Comparison of ENCODE assay signal across 8 mouse cellular contexts in the genomic region with DNA sequence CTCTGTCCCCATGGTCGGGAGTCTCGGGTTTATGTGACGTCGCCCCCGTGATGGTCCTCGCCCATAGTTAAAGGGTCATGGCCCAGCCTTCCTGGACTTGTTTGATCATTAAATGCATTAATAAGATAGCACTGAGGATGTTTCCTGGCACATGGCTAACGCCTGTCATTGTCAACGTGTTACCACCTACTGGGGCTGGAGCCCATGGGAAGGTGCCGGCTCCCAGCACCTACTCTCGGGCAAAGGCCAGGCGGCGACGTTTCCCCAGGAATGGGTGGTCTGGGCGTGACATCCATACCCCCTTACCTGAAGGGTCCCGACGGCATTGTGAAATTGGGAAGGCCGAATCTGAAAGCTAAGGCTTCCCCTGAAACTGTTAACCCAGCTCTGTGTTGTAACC. TPM values are rescaled to one million over a fixed set of nuclear protein-coding genes. Genes with fewer than 3 reads are reported as not detected.
DNase-seq lines count a peak whose midpoint lies in the region; ATAC-seq and TF ChIP-seq lines count a peak whose summit lies in the region.

No protein-coding gene starts in this region.

- peak overlapping the region; percentile 81 for H3K4me3 ChIP-seq in left cerebral cortex, adult 2 months
- H3K4me3 ChIP-seq in cortical plate, adult 2 months (ENCODE audit: insufficient read depth, low read length): peak overlapping the region; percentile 61
- peak overlapping the region; percentile 76 for H3K4me3 ChIP-seq in hindbrain, embryonic 15.5 days
- peak overlapping the region; percentile 63 for H3K4me3 ChIP-seq in midbrain, postnatal 0 days (ENCODE audit: low read depth, low read length)

- H3K9ac ChIP-seq in hindbrain, embryonic 15.5 days: peak overlapping the region; percentile 77
- peak overlapping the region; percentile 61 for H3K9ac ChIP-seq in midbrain, postnatal 0 days (replicated peaks; ENCODE audit: low read length, poor library complexity, severe bottlenecking)

- no peak for DNase-seq in left cerebral cortex, adult 2 months (ENCODE audit: extremely low spot score in 1 of 2, low spot score in 2 of 2)
- DNase-seq in left cerebral cortex, adult 18-20 months (ENCODE audit: low spot score in 2 of 2): no peak
- DNase-seq in midbrain, postnatal 0 days (ENCODE audit: low spot score): no peak
- no peak for DNase-seq in urinary bladder, postnatal 10 days (ENCODE audit: low spot score)
- no peak for DNase-seq in adrenal gland, adult 8-10 months
- DNase-seq in adrenal gland, postnatal 14 days: no peak

- peak overlapping the region; percentile 90 for H3K27ac ChIP-seq in left cerebral cortex, adult 2 months
- H3K27ac ChIP-seq in cortical plate, adult 2 months (ENCODE audit: insufficient read depth, low read length): peak overlapping the region; percentile 2; the same call in 1 of the 2 replicates
- peak overlapping the region; percentile 73 for H3K27ac ChIP-seq in hindbrain, embryonic 15.5 days (replicated peaks)
- H3K27ac ChIP-seq in midbrain, postnatal 0 days (ENCODE audit: low read depth, low read length): peak overlapping the region; percentile 76

- intact Hi-C loops in left cerebral cortex, adult 2 months (cut with DNase I): loop anchor here (2.0 kb wide), 1 partner anchor 75 kb away; a partner anchor contains a TSS

- no peak for ATAC-seq in hindbrain, embryonic 15.5 days (ENCODE audit: low FRiP score, low read depth)
- no peak for ATAC-seq in midbrain, postnatal 0 days (ENCODE audit: low FRiP score)

- TF ChIP-seq POLR2A in cortical plate, adult 2 months (IDR thresholded peaks at IDR 0.05; ENCODE audit: extremely low read depth, insufficient read depth, low read length): no peak

- WGBS in hindbrain, embryonic 15.5 days: 2% methylated on average over 17 of the region's 17 CpGs
- 1% methylated on average over 17 of the region's 17 CpGs for WGBS in midbrain, postnatal 0 days

- no peaks in the 10 kb centered on the region for H3K27me3 ChIP-seq in hindbrain, embryonic 15.5 days
- H3K27me3 ChIP-seq in midbrain, postnatal 0 days (ENCODE audit: insufficient read depth, low read length): no peaks in the 10 kb centered on the region

- peak overlapping the region; percentile 86 for H3K4me2 ChIP-seq in hindbrain, embryonic 15.5 days
- peak overlapping the region; percentile 92 for H3K4me2 ChIP-seq in midbrain, postnatal 0 days (ENCODE audit: low read depth, low read length, poor library complexity, severe bottlenecking)

- no peaks in the 10 kb centered on the region for H3K9me3 ChIP-seq in hindbrain, embryonic 15.5 days
- H3K9me3 ChIP-seq in midbrain, postnatal 0 days (ENCODE audit: low read length): no peaks in the 10 kb centered on the region

- TF ChIP-seq CTCF in left cerebral cortex, adult 2 months (IDR thresholded peaks at IDR 0.05): no peak
- no peak for TF ChIP-seq CTCF in cortical plate, adult 2 months (IDR thresholded peaks at IDR 0.05; ENCODE audit: extremely low read depth, insufficient read depth, low read length)
- TF ChIP-seq CTCF in midbrain, postnatal 0 days (IDR thresholded peaks at IDR 0.05): no peak

- peaks cover 3% of the 10 kb centered on the region; the same call in 1 of the 2 replicates for H3K4me1 ChIP-seq in cortical plate, adult 2 months (ENCODE audit: control insufficient read depth, insufficient read depth, low read length)
- H3K4me1 ChIP-seq in hindbrain, embryonic 15.5 days (replicated peaks): peaks cover 13% of the 10 kb centered on the region; the same call in 1 of the 2 replicates
- no peaks in the 10 kb centered on the region for H3K4me1 ChIP-seq in midbrain, postnatal 0 days (ENCODE audit: insufficient read depth, low read length)

- H3K36me3 ChIP-seq in hindbrain, embryonic 15.5 days: peaks cover 7% of the 10 kb centered on the region; the same call in 1 of the 2 replicates
- peaks cover 6% of the 10 kb centered on the region; the same call in 1 of the 2 replicates for H3K36me3 ChIP-seq in midbrain, postnatal 0 days (ENCODE audit: insufficient read depth, low read length)

RNA-seq across cellular contexts. Expression of a gene that starts 0.8 kb away (rescaled TPM):
- 10 to 100 TPM; 31.4 to 42.2 TPM for total RNA-seq in left cerebral cortex, adult 2 months (2021)
- 10 to 100 TPM; 39.8 to 46.3 TPM for total RNA-seq in left cerebral cortex, adult 18-20 months (2021)
- 42.5 and 48.2 TPM in 2 replicates for polyA plus RNA-seq in cortical plate, adult 2 months (2012; rRNA removed)
- 35.4 and 40.2 TPM in 2 replicates for polyA plus RNA-seq in hindbrain, embryonic 15.5 days (2015; fragmentation: Nextera tagmentation; extraction: Ambion mirVana)
- 43.8 and 48.7 TPM in 2 replicates for total RNA-seq in midbrain, postnatal 0 days (2014; rRNA removed)
- polyA plus RNA-seq in midbrain, postnatal 0 days (2015; fragmentation: Nextera tagmentation; extraction: Ambion mirVana): 47.1 and 48.2 TPM in 2 replicates
- total RNA-seq in adrenal gland, adult 8-10 months (2022): 10 to 100 TPM; 37.1 to 54.3 (median 48.0) TPM
- 37.0 and 40.1 TPM in 2 replicates for total RNA-seq in adrenal gland, postnatal 14 days (2021)

RNA-seq across cellular contexts. Expression of a gene that starts 41.1 kb away (rescaled TPM):
- 10 to 100 TPM; 24.5 to 28.9 TPM for total RNA-seq in left cerebral cortex, adult 2 months (2021)
- 10 to 100 TPM; 23.2 to 26.1 TPM for total RNA-seq in left cerebral cortex, adult 18-20 months (2021)
- 28.5 and 30.9 TPM in 2 replicates for polyA plus RNA-seq in cortical plate, adult 2 months (2012; rRNA removed)
- 32.9 and 37.7 TPM in 2 replicates for polyA plus RNA-seq in hindbrain, embryonic 15.5 days (2015; fragmentation: Nextera tagmentation; extraction: Ambion mirVana)
- total RNA-seq in midbrain, postnatal 0 days (2014; rRNA removed): 48.5 and 60.1 TPM in 2 replicates
- polyA plus RNA-seq in midbrain, postnatal 0 days (2015; fragmentation: Nextera tagmentation; extraction: Ambion mirVana): 27.6 and 29.6 TPM in 2 replicates
- 10 to 100 TPM; 20.8 to 29.9 (median 25.2) TPM for total RNA-seq in adrenal gland, adult 8-10 months (2022)
- 18.3 and 23.2 TPM in 2 replicates for total RNA-seq in adrenal gland, postnatal 14 days (2021)

RNA-seq across cellular contexts. Expression of a gene that starts 59.1 kb away (rescaled TPM):
- total RNA-seq in left cerebral cortex, adult 2 months (2021): 1 to 10 TPM; 3.9 to 5.2 TPM
- total RNA-seq in left cerebral cortex, adult 18-20 months (2021): 1 to 10 TPM; 4.3 to 5.1 TPM
- polyA plus RNA-seq in cortical plate, adult 2 months (2012; rRNA removed): 6.5 and 6.8 TPM in 2 replicates
- polyA plus RNA-seq in hindbrain, embryonic 15.5 days (2015; fragmentation: Nextera tagmentation; extraction: Ambion mirVana): 14.0 and 15.1 TPM in 2 replicates
- total RNA-seq in midbrain, postnatal 0 days (2014; rRNA removed): 10.1 and 12.9 TPM in 2 replicates
- 13.2 and 15.1 TPM in 2 replicates for polyA plus RNA-seq in midbrain, postnatal 0 days (2015; fragmentation: Nextera tagmentation; extraction: Ambion mirVana)
- 100 to 1,000 TPM in 2 of 4 experiments, 10 to 100 TPM in 2; 37.8 to 322 (median 155) TPM for total RNA-seq in adrenal gland, adult 8-10 months (2022)
- total RNA-seq in adrenal gland, postnatal 14 days (2021): 26.0 and 33.3 TPM in 2 replicates

Comparison
In these comparisons a context has a peak if more than half of its experiments do, and no peak if none do; other contexts are left out.
1. H3K27ac ChIP-seq: peak in every context shown above with its lines; median percentile 90 in left cerebral cortex, adult 2 months; 76 in midbrain, postnatal 0 days; 73 in hindbrain, embryonic 15.5 days; 2 in cortical plate, adult 2 months.